Mouse (Mus musculus) telencephalon, adult 2 months (tissue): ENCODE measurements around the gene Vmn1r4.

Experiments
- DNase-seq: peaks from one replicate; pipeline ENCODE4 v3.0.0-alpha.2; 2011; ENCODE audit warnings: low read depth, low spot score

The Vmn1r4 gene

GRCm38 (mm10) chr6:56923726-56924707 is at the start of gene Vmn1r4, which contains the start of gene Nt5c3:
Gene Vmn1r4, plus strand, starts transcription at chr6:56924015.
Gene Nt5c3, minus strand, starts transcription at chr6:56923932.
- peak; percentile 99 for DNase-seq

GRCm38 (mm10) chr6:56876870-56877269 is 46.9 kb upstream of the Vmn1r4 start:
- peak; percentile 76 for DNase-seq

GRCm38 (mm10) chr6:56877985-56878384 is 45.8 kb upstream of the Vmn1r4 start:
- DNase-seq, result no peak

- no peak for DNase-seq
These were observed 44.4 kb upstream of the Vmn1r4 start for GRCm38 (mm10) chr6:56879352-56879955.

GRCm38 (mm10) chr6:56888561-56888960 is 35.3 kb upstream of the Vmn1r4 start:
- no peak for DNase-seq

GRCm38 (mm10) chr6:56890762-56891161 is 33.1 kb upstream of the Vmn1r4 start:
- DNase-seq, result no peak

- no peak for DNase-seq
These were observed 24.2 kb upstream of the Vmn1r4 start for GRCm38 (mm10) chr6:56899601-56900000.

- no peak for DNase-seq
These were observed 22.5 kb upstream of the Vmn1r4 start for GRCm38 (mm10) chr6:56901336-56901735.

GRCm38 (mm10) chr6:56901824-56902386 is 21.9 kb upstream of the Vmn1r4 start:
- DNase-seq, result no peak

- DNase-seq, result no peak
These were observed 21.0 kb upstream of the Vmn1r4 start for GRCm38 (mm10) chr6:56902606-56903520.

GRCm38 (mm10) chr6:56903831-56904230 is 20.0 kb upstream of the Vmn1r4 start:
- DNase-seq, result no peak

GRCm38 (mm10) chr6:56904330-56904729 is 19.5 kb upstream of the Vmn1r4 start:
- DNase-seq, result peak; percentile 62

GRCm38 (mm10) chr6:56904982-56905381 is 18.8 kb upstream of the Vmn1r4 start:
- no peak for DNase-seq

GRCm38 (mm10) chr6:56905486-56905885 is 18.3 kb upstream of the Vmn1r4 start:
- DNase-seq, result no peak

- no peak for DNase-seq
These were observed 17.5 kb upstream of the Vmn1r4 start for GRCm38 (mm10) chr6:56906121-56906846.

GRCm38 (mm10) chr6:56907973-56908372 is 15.8 kb upstream of the Vmn1r4 start:
- DNase-seq, result no peak

GRCm38 (mm10) chr6:56908397-56908796 is 15.4 kb upstream of the Vmn1r4 start:
- no peak for DNase-seq

- no peak for DNase-seq
These were observed 14.9 kb upstream of the Vmn1r4 start for GRCm38 (mm10) chr6:56908912-56909311.

GRCm38 (mm10) chr6:56910910-56911309 is 12.9 kb upstream of the Vmn1r4 start:
- no peak for DNase-seq

GRCm38 (mm10) chr6:56913092-56913858 is 10.5 kb upstream of the Vmn1r4 start:
- no peak for DNase-seq
